Mouse (Mus musculus): ENCODE data around the gene Hist2h3b. TPM values are rescaled to one million over a fixed set of nuclear protein-coding genes. Genes with fewer than 3 reads are reported as not detected.
"Not testable (repeated sequence)": the region's sequence is repeated elsewhere in the genome, so short reads cannot be mapped to it uniquely, and the experiment has no call there.

Hist2h3b gene
- polyA plus RNA-seq (2016; fragmentation: Nextera tagmentation; extraction: Ambion mirVana): 92.4 and 92.9 TPM in 2 replicates

DNA sequence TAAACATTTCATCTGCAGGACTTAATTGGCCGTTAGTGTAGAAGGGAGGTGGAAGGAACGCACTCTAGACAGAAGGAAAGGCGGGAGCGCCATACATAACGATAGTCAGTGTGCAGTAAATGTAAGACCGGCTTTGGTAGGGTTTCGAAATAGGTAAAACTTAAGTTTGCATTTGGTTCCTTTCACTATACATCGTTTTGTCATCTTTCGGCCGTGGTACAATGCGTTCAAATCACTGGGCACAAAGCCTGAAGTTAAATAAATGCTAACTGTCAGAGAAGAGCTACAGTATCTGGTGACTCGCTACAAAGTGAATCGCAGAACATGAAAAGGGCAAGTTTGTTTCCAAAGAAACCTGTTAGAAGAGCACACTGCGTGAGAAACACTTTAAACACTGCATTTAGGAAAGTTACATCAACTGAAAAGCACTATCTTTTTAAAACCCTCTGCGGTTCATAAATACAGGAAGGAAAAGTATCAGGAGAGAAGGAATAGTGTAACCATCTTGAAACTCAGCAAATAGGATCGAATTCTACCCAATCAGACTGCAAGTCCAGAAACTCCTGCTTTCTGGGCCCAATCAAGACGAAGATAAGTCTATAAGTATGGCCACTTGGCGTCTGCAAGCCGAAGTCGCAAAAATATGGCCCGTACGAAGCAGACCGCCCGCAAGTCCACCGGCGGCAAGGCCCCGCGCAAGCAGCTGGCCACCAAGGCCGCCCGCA is at the start of gene Hist2h3b:
Gene Hist2h3b (plus strand): TSS at position 604 of the 725 bp plus-strand sequence.
- WGBS: 23% methylated on average over 30 of the region's 30 CpGs
- H3K36me3 ChIP-seq: no peaks in the 10 kb centered on the region
- peak within 1 kb of the TSS; percentile 72 for H3K9ac ChIP-seq
- peaks cover 17% of the 10 kb centered on the region for H3K4me1 ChIP-seq
- peak within 1 kb of the TSS; percentile 49 for H3K4me3 ChIP-seq
- no peaks in the 10 kb centered on the region for H3K9me3 ChIP-seq
- H3K27ac ChIP-seq: peak within 1 kb of the TSS; percentile 98
- peak within 1 kb of the TSS; percentile 68 for H3K4me2 ChIP-seq (replicated peaks)
- ATAC-seq (ENCODE audit: insufficient number of reproducible peaks, insufficient read depth, low FRiP score, low TSS enrichment): peak; percentile 68
- no peaks in the 10 kb centered on the region for H3K27me3 ChIP-seq

DNA sequence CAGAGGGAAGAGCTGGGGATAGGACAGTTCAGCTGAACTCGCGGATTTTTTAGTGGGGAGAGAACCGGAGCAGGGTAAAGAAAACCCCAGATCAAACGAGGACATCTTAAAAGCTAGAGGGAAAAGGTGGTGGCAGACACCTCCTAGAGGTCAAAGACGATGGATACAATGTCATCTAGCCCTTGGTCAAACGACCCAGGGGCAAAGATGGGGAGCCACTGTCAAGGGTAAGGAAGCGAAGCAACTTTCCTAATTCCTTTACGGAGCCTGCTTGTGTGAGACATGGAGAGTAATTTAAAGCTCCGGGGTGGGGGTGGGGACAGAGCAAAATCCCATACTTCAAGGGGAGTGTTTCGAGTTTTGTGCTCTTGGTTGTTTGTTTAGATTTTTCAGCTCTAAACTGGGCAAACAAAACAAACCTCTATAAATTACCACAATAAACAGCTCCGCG is 49.2 kb upstream of the Hist2h3b start:
- H3K9ac ChIP-seq: peak overlapping the region; percentile 89
- H3K4me3 ChIP-seq: peak overlapping the region; percentile 65
- peak overlapping the region; percentile 99 for H3K27ac ChIP-seq
- no peaks in the 10 kb centered on the region for H3K9me3 ChIP-seq
- under 1% methylated on average over 12 of the region's 12 CpGs for WGBS
- H3K4me1 ChIP-seq: peaks cover 18% of the 10 kb centered on the region
- H3K36me3 ChIP-seq: no peaks in the 10 kb centered on the region
- no peaks in the 10 kb centered on the region for H3K27me3 ChIP-seq
- ATAC-seq (ENCODE audit: insufficient number of reproducible peaks, insufficient read depth, low FRiP score, low TSS enrichment): no peak
- H3K4me2 ChIP-seq (replicated peaks): peak overlapping the region; percentile 57

DNA sequence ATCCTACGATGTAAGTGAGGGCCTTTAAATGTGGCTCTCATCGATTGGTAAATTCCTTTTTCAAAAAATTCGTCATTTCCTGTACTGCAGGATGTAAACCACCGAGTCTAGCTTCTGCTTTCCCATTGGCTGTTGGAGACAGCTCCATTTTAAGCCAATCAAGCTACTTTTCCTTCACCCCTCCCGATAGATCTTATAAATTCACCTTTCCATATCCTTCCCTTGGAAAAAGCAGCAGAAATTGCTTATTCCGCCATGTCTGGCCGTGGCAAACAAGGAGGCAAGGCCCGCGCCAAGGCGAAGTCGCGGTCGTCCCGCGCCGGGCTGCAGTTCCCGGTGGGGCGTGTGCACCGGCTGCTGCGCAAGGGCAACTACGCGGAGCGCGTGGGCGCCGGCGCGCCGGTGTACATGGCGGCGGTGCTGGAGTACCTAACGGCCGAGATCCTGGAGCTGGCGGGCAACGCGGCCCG is 48.8 kb upstream of the Hist2h3b start, which contains the start of the genes Bola1 and Hist2h2ab:
Gene Bola1 (minus strand): TSS at position 49 of the 470 bp plus-strand sequence.
Gene Hist2h2ab (plus strand): TSS at position 205 of the 470 bp plus-strand sequence.
- peak within 1 kb of the TSS; percentile 65 for H3K4me3 ChIP-seq
- peak within 1 kb of the TSS; percentile 89 for H3K9ac ChIP-seq
- WGBS: under 1% methylated on average over 37 of the region's 37 CpGs
- H3K27ac ChIP-seq: peak within 1 kb of the TSS; percentile 99
- H3K9me3 ChIP-seq: no peaks in the 10 kb centered on the region
- H3K4me2 ChIP-seq (replicated peaks): peak within 1 kb of the TSS; percentile 57
- H3K27me3 ChIP-seq: no peaks in the 10 kb centered on the region
- ATAC-seq (ENCODE audit: insufficient number of reproducible peaks, insufficient read depth, low FRiP score, low TSS enrichment): peak; percentile 69
- H3K36me3 ChIP-seq: no peaks in the 10 kb centered on the region
- H3K4me1 ChIP-seq: peaks cover 18% of the 10 kb centered on the region

DNA sequence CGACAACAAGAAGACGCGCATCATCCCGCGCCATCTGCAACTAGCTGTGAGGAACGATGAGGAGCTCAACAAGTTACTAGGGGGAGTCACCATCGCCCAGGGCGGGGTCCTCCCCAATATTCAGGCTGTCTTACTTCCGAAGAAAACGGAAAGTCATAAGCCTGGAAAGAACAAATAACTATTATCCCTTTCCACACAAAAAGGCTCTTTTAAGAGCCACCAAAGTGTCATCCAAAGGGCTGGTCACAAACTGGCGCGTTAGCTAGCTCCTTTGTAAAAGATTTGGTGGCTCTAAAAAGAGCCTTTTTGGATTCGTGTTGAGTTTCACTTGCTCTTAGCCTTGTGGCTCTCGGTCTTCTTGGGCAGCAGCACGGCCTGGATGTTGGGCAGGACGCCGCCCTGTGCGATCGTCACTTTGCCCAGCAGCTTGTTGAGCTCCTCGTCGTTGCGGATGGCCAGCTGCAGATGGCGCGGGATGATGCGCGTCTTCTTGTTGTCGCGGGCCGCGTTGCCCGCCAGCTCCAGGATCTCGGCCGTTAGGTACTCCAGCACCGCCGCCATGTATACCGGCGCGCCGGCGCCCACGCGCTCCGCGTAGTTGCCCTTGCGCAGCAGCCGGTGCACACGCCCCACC is 48.2 kb upstream of the Hist2h3b start:
- peaks cover 18% of the 10 kb centered on the region for H3K4me1 ChIP-seq
- peak overlapping the region; percentile 89 for H3K9ac ChIP-seq
- not testable (repeated sequence) for H3K27me3 ChIP-seq; H3K9me3 ChIP-seq; ATAC-seq (ENCODE audit: insufficient number of reproducible peaks, insufficient read depth, low FRiP score, low TSS enrichment); H3K36me3 ChIP-seq
- under 1% methylated on average over 30 of the region's 47 CpGs for WGBS
- peak overlapping the region; percentile 65 for H3K4me3 ChIP-seq
- H3K27ac ChIP-seq: peak overlapping the region; percentile 99
- H3K4me2 ChIP-seq (replicated peaks): peak overlapping the region; percentile 57

DNA sequence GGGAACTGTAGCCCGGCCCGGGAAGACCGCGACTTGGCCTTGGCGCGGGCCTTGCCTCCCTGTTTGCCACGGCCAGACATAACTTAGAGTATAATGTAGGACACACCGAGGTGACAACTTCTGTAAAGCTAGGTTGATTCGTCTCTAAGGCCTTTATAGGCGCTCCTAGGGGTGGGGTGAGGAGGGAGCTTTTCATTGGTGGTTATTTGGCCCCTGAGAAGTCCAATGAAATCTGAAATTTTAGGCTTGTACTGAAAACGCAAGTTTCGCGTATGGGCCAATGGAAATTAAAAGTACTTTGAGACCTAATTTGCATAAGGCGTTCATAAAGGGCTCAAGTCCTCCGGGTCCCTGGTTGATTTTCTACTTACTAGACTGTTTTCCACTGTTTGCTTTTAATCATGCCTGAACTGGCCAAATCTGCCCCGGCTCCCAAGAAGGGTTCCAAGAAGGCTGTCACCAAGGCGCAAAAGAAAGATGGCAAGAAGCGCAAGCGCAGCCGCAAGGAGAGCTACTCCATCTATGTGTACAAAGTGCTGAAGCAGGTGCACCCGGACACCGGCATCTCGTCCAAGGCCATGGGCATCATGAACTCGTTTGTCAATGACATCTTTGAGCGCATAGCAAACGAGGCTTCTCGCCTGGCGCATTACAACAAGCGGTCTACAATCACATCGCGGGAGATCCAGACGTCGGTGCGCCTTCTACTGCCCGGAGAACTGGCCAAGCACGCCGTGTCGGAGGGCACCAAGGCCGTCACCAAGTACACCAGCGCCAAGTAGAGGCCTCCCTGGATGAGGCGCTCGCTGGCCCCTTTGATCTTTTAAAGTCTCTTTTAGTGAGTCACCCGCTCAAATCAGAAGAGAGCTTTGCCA is 47.5 kb upstream of the Hist2h3b start, which contains the start of the genes Hist2h2ac and Hist2h2be:
Gene Hist2h2ac (minus strand): TSS at position 116 of the 875 bp plus-strand sequence.
Gene Hist2h2be (plus strand): TSS at position 355 of the 875 bp plus-strand sequence.
- Histone ChIP-seq H3K4me3 (peak within 1 kb of the TSS; percentile 65), H3K9me3 (no peaks in the 10 kb centered on the region), H3K27me3 (no peaks in the 10 kb centered on the region), H3K4me1 (peaks cover 18% of the 10 kb centered on the region), H3K9ac (peak within 1 kb of the TSS; percentile 89), H3K27ac (peak within 1 kb of the TSS; percentile 99), H3K4me2 (replicated peaks) (peak within 1 kb of the TSS; percentile 57), H3K36me3 (no peaks in the 10 kb centered on the region)
- peak; percentile 94 for ATAC-seq (ENCODE audit: insufficient number of reproducible peaks, insufficient read depth, low FRiP score, low TSS enrichment)
- under 1% methylated on average over 43 of the region's 43 CpGs for WGBS

DNA sequence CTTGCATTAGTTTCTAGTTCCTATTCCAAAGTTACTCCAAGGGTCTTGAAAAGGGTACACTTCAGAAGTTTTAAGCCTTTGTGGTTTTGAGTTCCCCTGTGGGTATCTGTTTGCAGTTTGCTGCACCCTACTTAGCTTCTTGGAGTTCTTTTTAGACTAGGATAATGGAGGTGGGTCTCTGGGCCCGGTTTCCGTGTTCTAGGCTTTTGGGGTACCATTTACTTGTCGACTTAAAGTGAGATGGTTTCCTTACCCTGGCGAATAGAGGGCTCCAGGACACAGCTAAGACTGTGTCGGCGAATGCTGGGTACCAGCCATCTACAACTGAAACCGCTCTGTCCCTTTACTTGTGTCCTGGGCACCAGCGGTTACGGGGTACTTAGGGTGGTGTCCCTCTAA is 46.8 kb upstream of the Hist2h3b start:
- ATAC-seq (ENCODE audit: insufficient number of reproducible peaks, insufficient read depth, low FRiP score, low TSS enrichment): no peak
- 18% methylated on average over 9 of the region's 9 CpGs for WGBS
- no peaks in the 10 kb centered on the region for H3K9me3 ChIP-seq
- H3K27ac ChIP-seq: peak overlapping the region; percentile 99
- H3K4me3 ChIP-seq: peak overlapping the region; percentile 65
- peaks cover 18% of the 10 kb centered on the region for H3K4me1 ChIP-seq
- H3K4me2 ChIP-seq (replicated peaks): peak overlapping the region; percentile 57
- no peaks in the 10 kb centered on the region for H3K27me3 ChIP-seq
- no peaks in the 10 kb centered on the region for H3K36me3 ChIP-seq
- peak overlapping the region; percentile 89 for H3K9ac ChIP-seq

DNA sequence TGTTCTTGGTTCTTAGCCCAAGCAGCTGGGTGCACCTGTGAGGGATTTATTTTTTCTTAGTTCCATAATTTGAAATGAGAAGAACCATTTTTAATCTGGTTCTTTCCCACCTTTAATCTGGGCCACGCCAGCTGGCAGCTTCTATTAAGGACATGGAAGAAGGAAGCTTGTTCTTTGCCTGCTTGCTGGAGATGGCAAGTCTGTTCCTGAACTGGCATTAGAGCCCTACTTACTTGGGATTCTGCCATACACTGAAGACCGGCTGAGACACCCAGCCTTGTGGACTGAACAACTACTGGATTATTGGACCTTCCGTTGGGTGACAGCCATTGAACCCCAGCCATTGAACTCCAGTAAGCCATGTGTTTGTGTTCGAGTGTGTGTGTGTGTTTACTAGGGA is 45.7 kb upstream of the Hist2h3b start:
- H3K4me2 ChIP-seq (replicated peaks): peak overlapping the region; percentile 57
- no peak for ATAC-seq (ENCODE audit: insufficient number of reproducible peaks, insufficient read depth, low FRiP score, low TSS enrichment)
- H3K36me3 ChIP-seq: no peaks in the 10 kb centered on the region
- H3K4me1 ChIP-seq: peaks cover 18% of the 10 kb centered on the region
- H3K9ac ChIP-seq: no peak overlapping the region
- WGBS: 93% methylated on average over 4 of the region's 4 CpGs
- no peak overlapping the region for H3K4me3 ChIP-seq
- H3K27me3 ChIP-seq: no peaks in the 10 kb centered on the region
- H3K27ac ChIP-seq: no peak overlapping the region
- no peaks in the 10 kb centered on the region for H3K9me3 ChIP-seq

DNA sequence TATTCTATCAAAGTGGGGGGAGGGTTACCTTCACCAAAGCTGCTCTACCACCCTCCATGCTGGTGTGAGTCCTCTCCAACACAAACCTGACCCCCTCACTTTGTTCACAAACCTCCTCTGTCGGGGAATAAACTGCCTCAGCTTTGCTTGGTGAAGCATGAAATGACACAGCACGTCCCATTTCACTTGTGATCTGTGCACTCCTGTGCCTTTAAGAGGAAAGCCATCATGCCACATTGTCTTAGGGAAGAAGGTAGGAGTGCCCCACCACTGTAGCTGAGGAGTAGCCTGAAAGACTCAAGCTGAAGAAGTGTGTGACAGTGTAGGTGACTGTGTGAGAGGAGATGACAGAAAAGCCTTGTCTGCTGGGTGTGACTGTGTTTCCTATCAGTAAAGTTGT is 43.0 kb upstream of the Hist2h3b start:
- Histone ChIP-seq H3K9me3 (no peaks in the 10 kb centered on the region), H3K4me2 (replicated peaks) (no peak overlapping the region; the same call in 1 of the 2 replicates), H3K27me3 (no peaks in the 10 kb centered on the region), H3K9ac (no peak overlapping the region), H3K4me1 (peaks cover 12% of the 10 kb centered on the region), H3K27ac (no peak overlapping the region), H3K36me3 (no peaks in the 10 kb centered on the region), H3K4me3 (no peak overlapping the region)
- no peak for ATAC-seq (ENCODE audit: insufficient number of reproducible peaks, insufficient read depth, low FRiP score, low TSS enrichment)
- WGBS: 31% methylated on average over 2 of the region's 2 CpGs

DNA sequence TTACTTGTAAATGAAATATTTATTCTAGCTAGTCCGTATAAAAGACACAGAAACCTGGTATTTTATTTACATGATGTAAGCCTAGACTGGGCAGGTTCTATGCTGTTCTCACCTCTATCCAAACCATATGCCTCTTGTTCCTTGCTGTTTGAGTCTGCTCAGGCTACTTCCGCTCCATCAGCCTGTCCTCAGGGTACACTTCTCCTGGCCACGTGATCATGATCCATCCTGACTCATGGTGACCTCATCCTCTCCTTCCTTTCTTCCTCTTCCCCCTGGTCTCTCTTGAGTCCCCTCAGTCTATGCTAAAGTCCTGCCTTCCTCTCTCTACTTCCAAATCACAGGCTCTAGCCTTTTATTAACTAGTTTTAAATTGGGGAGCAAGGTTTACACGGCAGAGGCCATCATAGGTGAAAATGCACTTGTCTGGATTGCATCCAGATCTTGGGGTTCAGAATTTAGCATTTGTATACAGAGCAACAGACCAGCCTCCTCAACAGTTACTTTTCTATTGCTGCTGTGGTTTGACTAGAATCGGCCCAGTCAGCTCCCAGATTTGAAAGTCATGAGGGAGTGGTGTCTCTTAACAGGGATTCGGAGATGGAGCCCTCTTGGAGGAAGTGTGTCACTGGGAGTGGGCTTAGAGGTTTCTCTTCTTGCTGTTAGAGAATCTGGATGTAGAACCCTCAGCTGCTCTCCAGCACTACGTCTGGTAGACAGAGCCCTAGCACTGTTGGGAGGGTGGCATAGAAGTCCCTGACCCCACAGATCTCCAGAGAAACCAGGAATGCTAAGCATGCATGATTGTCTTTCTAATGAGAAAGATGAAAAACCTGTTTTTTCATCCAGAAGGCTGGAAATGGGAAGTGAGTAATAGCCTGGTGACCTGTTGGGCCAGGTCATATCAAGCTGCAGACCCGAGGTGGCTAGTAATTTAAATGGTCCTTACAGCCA is 41.5 kb upstream of the Hist2h3b start:
- Histone ChIP-seq H3K27ac (no peak overlapping the region), H3K4me2 (replicated peaks) (no peak overlapping the region), H3K9me3 (no peaks in the 10 kb centered on the region), H3K9ac (no peak overlapping the region), H3K4me3 (no peak overlapping the region), H3K27me3 (no peaks in the 10 kb centered on the region), H3K36me3 (no peaks in the 10 kb centered on the region), H3K4me1 (peaks cover 8% of the 10 kb centered on the region)
- 61% methylated on average over 8 of the region's 8 CpGs for WGBS
- no peak for ATAC-seq (ENCODE audit: insufficient number of reproducible peaks, insufficient read depth, low FRiP score, low TSS enrichment)

DNA sequence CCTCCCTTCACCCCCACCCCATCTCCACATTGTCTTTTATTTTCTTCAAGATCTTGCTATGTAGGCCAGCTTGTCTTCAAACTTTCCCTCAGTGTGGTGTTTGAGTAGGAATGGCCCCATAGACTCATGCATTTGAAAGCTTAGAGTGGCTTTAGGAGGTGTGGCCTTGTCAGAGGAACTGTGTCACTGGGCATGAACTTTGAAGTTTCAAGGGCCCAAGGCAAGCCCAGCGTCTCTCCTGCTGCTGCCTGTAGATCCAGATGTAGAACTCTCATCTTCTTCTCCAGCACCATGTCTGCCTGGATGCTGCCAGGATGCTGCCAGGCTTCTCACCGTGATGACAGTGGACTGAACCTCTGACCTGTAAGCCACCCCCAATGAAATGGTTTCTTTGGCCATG is 39.6 kb upstream of the Hist2h3b start:
- Histone ChIP-seq H3K27me3 (no peaks in the 10 kb centered on the region), H3K4me2 (replicated peaks) (no peak overlapping the region), H3K36me3 (no peaks in the 10 kb centered on the region), H3K27ac (no peak overlapping the region), H3K9me3 (no peaks in the 10 kb centered on the region), H3K4me3 (no peak overlapping the region), H3K4me1 (no peaks in the 10 kb centered on the region; the same call in 1 of the 2 replicates), H3K9ac (no peak overlapping the region)
- no peak for ATAC-seq (ENCODE audit: insufficient number of reproducible peaks, insufficient read depth, low FRiP score, low TSS enrichment)
- WGBS: 69% methylated on average over 2 of the region's 2 CpGs
